8 mouse cellular contexts compared by ENCODE assay signal in the genomic region with DNA sequence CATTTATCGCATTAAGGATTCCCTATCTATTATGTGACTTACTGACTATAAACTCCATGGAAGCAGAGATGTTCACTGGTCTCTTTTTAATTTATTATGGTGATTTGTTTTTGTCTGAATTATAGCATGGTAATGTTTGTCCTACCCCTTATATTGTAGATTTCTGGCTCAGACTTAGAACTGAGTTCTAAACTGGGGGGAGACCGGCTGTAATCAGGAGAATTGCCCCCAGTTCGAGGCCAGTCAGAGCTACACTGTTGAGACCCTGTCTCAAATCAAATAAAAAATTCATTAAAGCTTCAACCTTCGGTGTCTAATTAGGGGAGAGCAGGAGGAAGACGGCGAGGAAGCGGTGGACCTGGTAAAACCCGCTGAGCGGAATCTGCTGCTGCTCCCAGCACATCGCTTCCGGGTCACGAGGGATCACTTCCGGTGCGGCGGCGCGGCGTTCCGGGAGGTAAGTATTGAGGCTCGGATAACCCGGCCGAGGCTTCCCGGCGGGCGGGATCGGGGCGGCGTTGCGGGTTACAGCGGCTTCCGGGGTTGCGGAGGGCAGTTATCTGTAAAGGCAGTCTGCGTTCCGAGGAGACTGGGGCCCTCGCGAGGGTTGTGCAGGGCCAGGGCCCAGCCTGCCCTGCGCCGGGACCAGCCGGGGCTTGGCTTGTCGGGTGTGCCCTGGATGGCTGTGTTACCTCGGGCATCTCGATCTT. TPM values are rescaled to one million over a fixed set of nuclear protein-coding genes. Genes with fewer than 3 reads are reported as not detected.
DNase-seq lines count a peak whose midpoint lies in the region; ATAC-seq lines count a peak whose summit lies in the region.

TSS of gene Manbal (plus strand) at position 411 of the 710 bp plus-strand sequence.

- peaks cover 21% of the 10 kb centered on the region for H3K4me1 ChIP-seq in hindbrain, embryonic 15.5 days (replicated peaks)

- DNase-seq in R1 (ENCODE audit: low read depth, low spot score), result peak; percentile 92
- peak; percentile 98 to 99 for DNase-seq in cerebellum, postnatal 25 days
- peak; percentile 95 to 98 for DNase-seq in frontal cortex, postnatal 36 days (ENCODE audit: low spot score in 2 of 2)
- DNase-seq in left cerebral cortex, adult 11 months (ENCODE audit: low spot score), result peak; percentile 88
- peak; percentile 96 to 97 for DNase-seq in lung, postnatal 4 days
- peak; percentile 78 for DNase-seq in retina, postnatal 7 days (ENCODE audit: low read depth, low spot score)
- DNase-seq in urinary bladder, adult 2 months (ENCODE audit: low spot score), result peak; percentile 99

- no peaks in the 10 kb centered on the region for H3K36me3 ChIP-seq in hindbrain, embryonic 15.5 days

- WGBS in hindbrain, embryonic 15.5 days, result 3% methylated on average over 42 of the region's 42 CpGs

- peak within 1 kb of the TSS; percentile 90 for H3K4me3 ChIP-seq in hindbrain, embryonic 15.5 days

- H3K9ac ChIP-seq in hindbrain, embryonic 15.5 days, result peak within 1 kb of the TSS; percentile 92

- H3K27me3 ChIP-seq in hindbrain, embryonic 15.5 days, result no peaks in the 10 kb centered on the region

- H3K9me3 ChIP-seq in hindbrain, embryonic 15.5 days, result no peaks in the 10 kb centered on the region

- H3K27ac ChIP-seq in hindbrain, embryonic 15.5 days (replicated peaks), result peak within 1 kb of the TSS; percentile 93

- ATAC-seq in hindbrain, embryonic 15.5 days (ENCODE audit: low FRiP score, low read depth), result peak; percentile 91

- H3K4me2 ChIP-seq in hindbrain, embryonic 15.5 days, result peak within 1 kb of the TSS; percentile 82

RNA-seq across cellular contexts. Expression of gene Manbal, which starts in this region (rescaled TPM):
- 102 and 114 TPM in 2 replicates for polyA plus RNA-seq in hindbrain, embryonic 15.5 days (2015; fragmentation: Nextera tagmentation; extraction: Ambion mirVana)
- polyA plus RNA-seq in urinary bladder, adult 2 months (2012; rRNA removed), result 115 and 117 TPM in 2 replicates

Comparison
In these comparisons a context has a peak if more than half of its experiments do, and no peak if none do; other contexts are left out.
1. Peak in every context shown above with its lines: DNase-seq, ATAC-seq, H3K4me3 ChIP-seq and H3K27ac ChIP-seq.